Mouse (Mus musculus) MEL (cell line): ENCODE measurements around the gene Tril. TPM values are rescaled to one million over a fixed set of nuclear protein-coding genes. Genes with fewer than 3 reads are reported as not detected.

Experiments
- DNase-seq: peaks from one replicate; pipeline ENCODE4 v3.0.0; 2011; ENCODE audit warnings: low read depth, low spot score
- H3K27ac ChIP-seq: 2 replicates; pipeline ENCODE4 v1.5.1; 2012; ENCODE audit warnings: low read depth, mild to moderate bottlenecking, control low read depth, low read length, moderate library complexity; ENCODE audit not compliant: control insufficient read depth
- H3K27me3 ChIP-seq, 2 experiments: fragments of 150-350 bp in 1 of 2; sonication (generic) in 1 of 2; 2 replicates each; pipeline ENCODE4 v1.6.1; 2012; ENCODE audit warnings: low read length in 2 of 2, mild to moderate bottlenecking in 2 of 2, improper control_type of control experiment in 1 of 2, moderate library complexity in 1 of 2; ENCODE audit not compliant: insufficient read depth in 2 of 2, control insufficient read depth in 1 of 2
- H3K36me3 ChIP-seq, 2 experiments: 2 replicates each; pipeline ENCODE4 v1.6.1; 2012 to 2014; ENCODE audit warnings: low read length in 2 of 2, improper control_type of control experiment in 1 of 2, inconsistent platforms in 1 of 2, mild to moderate bottlenecking in 1 of 2; ENCODE audit not compliant: insufficient read depth in 2 of 2, control insufficient read depth in 1 of 2
- H3K4me1 ChIP-seq, 2 experiments: fragments of 150-350 bp in 1 of 2; sonication (generic) in 1 of 2; 2 replicates each; pipeline ENCODE4 v1.6.1; 2012; ENCODE audit warnings: low read length in 2 of 2, improper control_type of control experiment in 1 of 2, mild to moderate bottlenecking in 1 of 2; ENCODE audit not compliant: insufficient read depth in 2 of 2, control insufficient read depth in 1 of 2
- H3K4me3 ChIP-seq, 2 experiments: fragments of 150-350 bp in 1 of 2; sonication (generic) in 1 of 2; 2 replicates each; pipeline ENCODE4 v1.5.1; 2012; ENCODE audit warnings: low read depth in 2 of 2, low read length in 2 of 2, mild to moderate bottlenecking in 2 of 2, moderate library complexity in 2 of 2, control low read depth in 1 of 2, improper control_type of control experiment in 1 of 2; ENCODE audit not compliant: control insufficient read depth in 1 of 2, insufficient read depth in 1 of 2
- H3K79me2 ChIP-seq: 2 replicates; pipeline ENCODE4 v1.6.1; 2012; ENCODE audit warnings: mild to moderate bottlenecking, low read length, moderate library complexity; ENCODE audit not compliant: control insufficient read depth, poor library complexity, insufficient read depth
- H3K9ac ChIP-seq: 2 replicates; pipeline ENCODE4 v1.6.1; 2012; ENCODE audit warnings: low read depth, mild to moderate bottlenecking, control low read depth, low read length, moderate library complexity; ENCODE audit not compliant: control insufficient read depth, poor library complexity, severe bottlenecking
- H3K9me3 ChIP-seq: fragments of 150-350 bp; sonication (generic); replicated peaks from 2 replicates; pipeline ENCODE4 v1.6.1; 2012; ENCODE audit warnings: mild to moderate bottlenecking, low read length, improper control_type of control experiment, moderate library complexity; ENCODE audit not compliant: insufficient read depth
- BHLHE40 ChIP-seq: IDR thresholded peaks from 2 replicates; pipeline ENCODE4 v1.6.1; 2012; ENCODE audit warnings: low read depth, mild to moderate bottlenecking, inconsistent platforms, low read length, improper control_type of control experiment, borderline replicate concordance
- CTCF ChIP-seq, 3 experiments: IDR thresholded peaks in 2 of 3; conservative IDR thresholded peaks in 1 of 3; 2 replicates each; pipeline ENCODE4 v1.5.1; 2011 to 2012; ENCODE audit warnings: low read length in 3 of 3, low read depth in 2 of 3, mild to moderate bottlenecking in 2 of 3, improper control_type of control experiment in 1 of 3, inconsistent platforms in 1 of 3, mixed read lengths in 1 of 3, moderate library complexity in 1 of 3; ENCODE audit not compliant: control insufficient read depth in 1 of 3, insufficient read depth in 1 of 3, poor library complexity in 1 of 3, severe bottlenecking in 1 of 3
- E2F4 ChIP-seq: IDR thresholded peaks from 2 replicates; pipeline ENCODE4 v1.6.1; 2011; ENCODE audit warnings: low read depth, low read length, improper control_type of control experiment, borderline replicate concordance
- ELF1 ChIP-seq: IDR thresholded peaks from 2 replicates; pipeline ENCODE4 v1.6.1; 2014; ENCODE audit warnings: low read depth, mild to moderate bottlenecking, inconsistent platforms, low read length, improper control_type of control experiment, moderate library complexity
- JUND ChIP-seq: IDR thresholded peaks from 2 replicates; pipeline ENCODE4 v1.6.1; 2011; ENCODE audit warnings: low read depth, mild to moderate bottlenecking, improper control_type of control experiment, low read length
- MAFK ChIP-seq: IDR thresholded peaks from 2 replicates; pipeline ENCODE4 v1.6.1; 2011; ENCODE audit warnings: low read depth, mild to moderate bottlenecking, low read length, improper control_type of control experiment, borderline replicate concordance
- MXI1 ChIP-seq: IDR thresholded peaks from 2 replicates; pipeline ENCODE4 v1.6.1; 2011; ENCODE audit warnings: mild to moderate bottlenecking, low read depth, low read length, improper control_type of control experiment
- POLR2A ChIP-seq, 2 experiments: IDR thresholded peaks; 2 replicates each; pipeline ENCODE4 v1.6.1; 2011 to 2012; ENCODE audit warnings: low read length in 2 of 2, mild to moderate bottlenecking in 2 of 2, control low read depth in 1 of 2, improper control_type of control experiment in 1 of 2, low read depth in 1 of 2, moderate library complexity in 1 of 2; ENCODE audit not compliant: control insufficient read depth in 1 of 2, insufficient read depth in 1 of 2, poor library complexity in 1 of 2
- POLR2AphosphoS5 ChIP-seq: IDR thresholded peaks from 2 replicates; pipeline ENCODE4 v1.6.1; 2012; ENCODE audit warnings: low read depth, borderline replicate concordance, mild to moderate bottlenecking, inconsistent platforms, low read length, moderate library complexity, mixed read lengths
- RAD21 ChIP-seq: IDR thresholded peaks from 2 replicates; pipeline ENCODE4 v1.6.1; 2011; ENCODE audit warnings: mild to moderate bottlenecking, low read depth, low read length, improper control_type of control experiment
- SIN3A ChIP-seq: IDR thresholded peaks from 2 replicates; pipeline ENCODE4 v1.6.1; 2012; ENCODE audit warnings: low read length, improper control_type of control experiment, inconsistent platforms
- TBP ChIP-seq: IDR thresholded peaks from 2 replicates; pipeline ENCODE4 v1.8.0; 2011; ENCODE audit warnings: low read depth, low read length, improper control_type of control experiment
- UBTF ChIP-seq: IDR thresholded peaks from 2 replicates; pipeline ENCODE4 v1.6.1; 2012; ENCODE audit warnings: low read depth, mild to moderate bottlenecking, inconsistent platforms, low read length, improper control_type of control experiment, moderate library complexity, borderline replicate concordance; ENCODE audit not compliant: insufficient read depth
- USF1 ChIP-seq: IDR thresholded peaks from 2 replicates; pipeline ENCODE4 v1.6.1; 2014; ENCODE audit warnings: low read depth, mild to moderate bottlenecking, inconsistent platforms, low read length, improper control_type of control experiment, moderate library complexity
- ZC3H11A ChIP-seq: IDR thresholded peaks from 2 replicates; pipeline ENCODE4 v1.6.1; 2012; ENCODE audit warnings: low read depth, mild to moderate bottlenecking, inconsistent platforms, low read length, improper control_type of control experiment
- ZMIZ1 ChIP-seq: IDR thresholded peaks from 2 replicates; pipeline ENCODE4 v1.6.1; 2012; ENCODE audit warnings: low read depth, mild to moderate bottlenecking, inconsistent platforms, low read length, improper control_type of control experiment, moderate library complexity
- ZNF384 ChIP-seq: IDR thresholded peaks from 2 replicates; pipeline ENCODE4 v1.6.1; 2012; ENCODE audit warnings: low read depth, mild to moderate bottlenecking, inconsistent platforms, low read length, improper control_type of control experiment
- polyA plus RNA-seq, 2 experiments: library from polyadenylated mRNA; stranded (reverse) in 1 of 2; unstranded in 1 of 2; fragments of >175 nt in 1 of 2; fragments of >200 nt in 1 of 2; gene quantifications; 2 replicates each; pipeline versions ENCODE4 v1.2.1 to v1.2.4; 2012; ENCODE audit warnings: low replicate concordance in 2 of 2, low read depth in 1 of 2; ENCODE audit not compliant: insufficient read length in 2 of 2, insufficient read depth in 1 of 2, missing spikeins in 1 of 2
- total RNA-seq: library from RNA; depleted of rRNA; stranded (reverse); fragments of 300-350 nt; gene quantifications from 2 replicates; pipeline ENCODE4 v1.2.3, GENCODE M21; 2012

The Tril gene
- total and polyA plus RNA-seq, 3 experiments: not detected

- Histone ChIP-seq H3K36me3 (no peaks in the 10 kb centered on the region), H3K27ac (no peak overlapping the region), H3K4me1 (no peaks in the 10 kb centered on the region), H3K79me2 (no peaks in the 10 kb centered on the region), H3K4me3 (no peak overlapping the region), H3K9me3 (no peaks in the 10 kb centered on the region), H3K27me3 (no peaks in the 10 kb centered on the region), H3K9ac (no peak overlapping the region)
- TF ChIP-seq POLR2AphosphoS5: no peak
- no peak for TF ChIP-seq USF1
- no peak for TF ChIP-seq TBP
- no peak for TF ChIP-seq ELF1
- no peak for TF ChIP-seq ZC3H11A
- no peak for TF ChIP-seq JUND
- no peak for TF ChIP-seq POLR2A (IDR thresholded peaks at IDR 0.05; ENCODE audit: control insufficient read depth in 1 of 2, insufficient read depth in 1 of 2, low read depth in 1 of 2, low read length in 2 of 2, poor library complexity in 1 of 2)
- no peak for TF ChIP-seq RAD21
- TF ChIP-seq ZMIZ1: no peak
- TF ChIP-seq UBTF: no peak
- no peak for TF ChIP-seq E2F4
- no peak for TF ChIP-seq CTCF (IDR thresholded peaks at IDR 0.05 in 2 of 3, conservative IDR thresholded peaks at IDR 0.05 in 1 of 3; ENCODE audit: control insufficient read depth in 1 of 3, insufficient read depth in 1 of 3, low read depth in 2 of 3, low read length in 3 of 3, poor library complexity in 1 of 3, severe bottlenecking in 1 of 3)
- DNase-seq: no peak
These were observed 52.4 kb downstream of the Tril start for GRCm38 (mm10) chr6:53768275-53768674.

- no peak for TF ChIP-seq MAFK
- TF ChIP-seq USF1: no peak
- TF ChIP-seq ZNF384: no peak
- TF ChIP-seq TBP: no peak
- no peak for TF ChIP-seq SIN3A
- TF ChIP-seq BHLHE40: no peak
- TF ChIP-seq MXI1: no peak
- DNase-seq: no peak
These were observed 54.3 kb downstream of the Tril start for GRCm38 (mm10) chr6:53766243-53766915.

More at GRCm38 (mm10) chr6:53766243-53766915, 54.3 kb downstream of the Tril start:
- Histone ChIP-seq H3K36me3 (no peaks in the 10 kb centered on the region), H3K4me1 (no peaks in the 10 kb centered on the region), H3K79me2 (no peaks in the 10 kb centered on the region), H3K27ac (no peak overlapping the region), H3K4me3 (no peak overlapping the region), H3K9ac (no peak overlapping the region), H3K27me3 (no peaks in the 10 kb centered on the region), H3K9me3 (no peaks in the 10 kb centered on the region)
